Mouse (Mus musculus) liver, adult (tissue): ENCODE data around the gene Txnrd2.

Experiments
- GATA4 ChIP-seq: IDR thresholded peaks from 2 replicates; pipeline ENCODE4 v1.6.1; 2014; ENCODE audit warnings: mild to moderate bottlenecking, low read length; ENCODE audit not compliant: insufficient replicate concordance

Gene Txnrd2

DNA sequence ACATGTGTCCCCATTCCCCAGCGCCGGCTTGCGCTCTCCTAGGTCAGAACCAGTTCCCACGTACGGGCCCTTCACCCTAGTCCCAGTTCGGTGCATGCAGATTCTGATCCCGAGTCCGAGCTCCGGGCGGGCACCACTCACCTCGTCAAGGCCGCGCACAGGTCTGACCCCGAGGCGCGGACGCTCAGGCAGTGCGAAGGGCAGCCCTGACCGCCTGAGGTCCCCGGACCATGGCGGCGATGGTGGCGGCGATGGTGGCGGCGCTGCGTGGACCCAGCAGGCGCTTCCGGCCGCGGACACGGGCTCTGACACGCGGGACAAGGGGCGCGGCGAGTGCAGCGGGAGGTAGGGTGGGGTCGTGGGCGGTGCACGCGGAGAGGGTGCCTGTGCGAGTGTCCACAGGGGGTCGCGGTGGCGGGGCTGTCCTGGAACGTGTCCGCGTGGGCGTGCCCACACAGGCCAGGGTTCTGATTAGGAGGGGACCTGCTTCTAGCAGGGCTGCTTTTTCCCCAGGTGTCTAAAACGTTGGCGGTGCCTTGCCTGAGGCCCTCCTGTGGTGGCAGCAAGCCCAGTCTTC lies at the start of gene Txnrd2:
TSS of gene Txnrd2 (plus strand) at position 170 of the 577 bp plus-strand sequence.
- no peak; the same call in 1 of the 2 replicates for TF ChIP-seq GATA4

DNA sequence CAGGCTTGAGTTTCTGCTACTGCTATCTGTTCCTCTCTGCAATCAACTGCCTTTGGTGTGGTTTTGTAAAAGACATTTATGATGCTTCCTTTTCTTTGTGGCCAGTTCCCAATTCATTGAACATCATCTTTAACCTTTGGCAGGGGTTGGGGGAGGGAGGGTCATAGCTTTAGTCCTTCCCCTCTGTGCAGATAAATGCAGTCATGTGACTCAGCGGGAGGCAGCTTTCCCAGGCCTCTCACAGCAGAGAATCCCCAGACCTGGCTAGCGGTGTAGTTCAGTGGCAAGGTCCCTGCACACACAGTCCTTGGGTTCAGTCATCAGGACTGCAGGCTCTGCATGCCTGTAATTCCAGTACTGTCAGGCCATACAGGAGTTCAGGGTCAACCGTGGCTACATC lies 49.0 kb upstream of the Txnrd2 start:
- no peak for TF ChIP-seq GATA4

- TF ChIP-seq GATA4, result no peak
Observed at GRCm38 (mm10) chr16:18378489-18378888, 47.7 kb upstream of the Txnrd2 start.

DNA sequence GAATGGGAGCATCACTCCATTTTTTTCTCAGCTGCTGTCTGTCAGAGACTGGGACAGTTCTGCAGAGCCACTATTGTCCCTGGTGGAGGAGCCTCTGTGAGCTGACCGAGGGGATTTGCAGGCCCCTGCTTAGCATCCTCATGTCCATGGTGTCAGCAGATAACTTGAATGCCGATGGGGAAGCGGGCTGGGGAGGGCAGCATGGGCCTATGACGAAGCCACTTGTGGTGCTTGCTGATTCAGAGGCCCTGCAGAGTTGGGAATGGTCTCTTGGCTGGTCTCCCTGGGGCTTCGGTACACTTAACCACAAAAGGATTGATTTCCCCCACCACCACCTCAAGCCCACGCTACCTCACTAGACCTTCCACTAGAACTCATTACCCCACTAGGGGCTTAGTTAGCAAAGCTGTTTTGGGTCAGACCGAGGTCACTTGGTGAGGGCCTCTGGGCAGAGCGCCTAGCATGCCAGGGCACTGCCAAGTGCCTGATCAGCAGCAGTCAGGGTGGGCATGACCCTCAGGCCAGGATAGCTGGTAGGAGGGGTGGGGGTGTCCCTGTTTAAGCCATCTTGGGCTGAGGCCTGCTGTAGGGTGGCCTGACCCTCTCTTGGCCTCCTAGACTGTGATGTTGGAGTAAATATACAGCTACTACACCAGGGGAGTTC lies 46.7 kb upstream of the Txnrd2 start:
- no peak for TF ChIP-seq GATA4

GRCm38 (mm10) chr16:18380495-18381063 lies 45.6 kb upstream of the Txnrd2 start:
- TF ChIP-seq GATA4, result no peak

GRCm38 (mm10) chr16:18381621-18382258 lies 44.4 kb upstream of the Txnrd2 start:
- TF ChIP-seq GATA4, result no peak

DNA sequence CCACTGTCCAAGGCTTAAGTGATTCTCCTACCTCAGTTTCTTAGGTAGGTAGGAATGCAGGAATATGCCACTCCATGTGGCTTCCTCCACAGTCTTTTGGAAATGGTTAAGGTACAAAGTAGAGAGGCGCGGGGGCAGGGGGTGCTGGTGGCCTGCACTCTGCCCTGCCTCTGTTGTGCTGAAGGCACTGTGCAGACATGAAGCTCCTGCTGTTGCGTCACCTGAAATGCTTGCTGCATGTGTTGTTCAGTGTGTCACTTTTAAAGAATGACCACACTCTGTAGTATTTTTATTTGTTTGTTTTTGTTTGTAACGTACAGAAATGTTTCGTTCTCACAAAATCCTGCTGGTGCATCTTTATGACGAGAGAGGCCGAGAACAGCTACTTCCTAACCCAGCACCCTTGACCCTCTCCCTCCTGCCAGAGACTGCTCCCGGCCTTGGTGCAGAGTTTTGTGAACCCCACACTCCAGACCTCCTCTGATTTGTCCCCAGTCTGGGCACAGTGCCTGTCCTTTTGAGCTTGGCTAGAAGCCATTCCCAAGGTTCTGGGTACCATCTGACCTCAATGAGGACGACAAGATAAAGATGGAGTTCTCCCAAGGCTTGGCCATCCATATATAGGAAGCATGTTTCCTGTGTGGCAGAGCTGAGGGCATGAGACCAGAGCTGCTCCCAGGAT lies 43.0 kb upstream of the Txnrd2 start:
- TF ChIP-seq GATA4, result no peak

- no peak for TF ChIP-seq GATA4
Observed at GRCm38 (mm10) chr16:18383756-18384155, 42.4 kb upstream of the Txnrd2 start.

GRCm38 (mm10) chr16:18384211-18384610 lies 42.0 kb upstream of the Txnrd2 start:
- no peak for TF ChIP-seq GATA4

DNA sequence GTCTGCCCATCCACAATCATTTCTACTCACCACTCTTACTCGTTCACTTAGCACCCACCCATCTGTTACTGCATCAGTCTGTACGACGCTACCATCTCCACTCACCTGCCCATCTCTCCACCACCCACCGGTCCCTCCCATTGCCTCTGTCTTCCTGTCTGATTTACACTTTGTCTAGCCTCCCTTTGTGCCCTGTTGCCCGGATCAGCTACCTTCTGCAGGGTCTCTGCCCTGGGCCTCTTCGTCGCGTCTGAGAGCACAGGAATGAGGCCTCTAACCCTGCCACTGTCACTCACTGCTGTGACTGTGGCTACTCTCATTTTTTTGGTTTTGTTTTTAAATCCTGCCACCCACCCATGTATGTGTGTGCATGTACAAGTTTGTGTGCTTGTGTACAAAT lies 41.5 kb upstream of the Txnrd2 start:
- TF ChIP-seq GATA4, result no peak

- no peak for TF ChIP-seq GATA4
Observed at GRCm38 (mm10) chr16:18385411-18385810, 40.8 kb upstream of the Txnrd2 start.

- no peak; the same call in 1 of the 2 replicates for TF ChIP-seq GATA4
Observed at GRCm38 (mm10) chr16:18386451-18386850, 39.7 kb upstream of the Txnrd2 start.

GRCm38 (mm10) chr16:18386972-18387371 lies 39.2 kb upstream of the Txnrd2 start:
- TF ChIP-seq GATA4, result no peak

DNA sequence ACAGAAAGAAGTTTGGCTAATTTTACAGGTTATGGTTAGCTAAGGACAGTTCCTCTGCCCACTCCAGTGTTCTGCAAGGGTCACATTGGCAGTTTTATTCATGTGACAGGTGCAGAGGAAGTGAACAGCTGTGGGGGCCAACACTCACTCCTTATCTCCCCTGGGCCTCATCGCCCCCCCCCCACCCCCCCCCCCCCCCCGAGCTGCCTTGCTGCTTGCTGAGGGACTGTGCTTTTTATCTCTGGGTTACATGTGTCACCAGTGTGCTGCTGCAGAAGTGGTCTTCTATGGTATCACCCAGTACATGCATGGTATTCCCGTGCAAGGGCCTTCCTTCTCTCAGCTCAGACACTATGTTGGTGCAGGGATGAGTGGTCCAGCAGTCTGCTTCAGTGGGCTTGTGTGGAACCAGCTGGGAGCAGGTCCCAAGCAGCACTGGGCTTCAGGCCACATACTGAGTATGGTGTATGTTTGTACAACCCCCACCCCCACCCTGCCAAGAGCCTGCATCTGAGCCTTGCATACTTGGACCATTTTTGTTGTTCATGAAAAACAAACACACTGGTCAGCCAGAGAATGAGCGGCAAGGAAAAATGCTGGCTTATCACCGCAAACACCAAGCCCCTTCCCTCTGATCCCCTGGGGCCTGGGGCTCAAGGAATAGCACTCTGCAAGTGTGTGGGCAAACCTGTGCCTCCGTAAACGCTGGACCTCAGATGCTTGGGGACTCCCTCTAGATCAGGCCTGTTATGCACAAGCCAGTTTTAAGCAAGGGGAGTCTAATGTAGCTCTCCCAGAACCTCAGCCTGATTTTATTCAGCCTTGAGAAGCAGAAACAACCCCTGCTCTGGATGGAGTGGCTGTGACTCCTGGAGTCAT lies 38.2 kb upstream of the Txnrd2 start:
- TF ChIP-seq GATA4, result no peak
